Mouse (Mus musculus): ENCODE measurements around the gene Fhl2.
"Not testable (repeated sequence)": the region's sequence is repeated elsewhere in the genome, so short reads cannot be mapped to it uniquely, and the experiment has no call there.

The Fhl2 gene

DNA sequence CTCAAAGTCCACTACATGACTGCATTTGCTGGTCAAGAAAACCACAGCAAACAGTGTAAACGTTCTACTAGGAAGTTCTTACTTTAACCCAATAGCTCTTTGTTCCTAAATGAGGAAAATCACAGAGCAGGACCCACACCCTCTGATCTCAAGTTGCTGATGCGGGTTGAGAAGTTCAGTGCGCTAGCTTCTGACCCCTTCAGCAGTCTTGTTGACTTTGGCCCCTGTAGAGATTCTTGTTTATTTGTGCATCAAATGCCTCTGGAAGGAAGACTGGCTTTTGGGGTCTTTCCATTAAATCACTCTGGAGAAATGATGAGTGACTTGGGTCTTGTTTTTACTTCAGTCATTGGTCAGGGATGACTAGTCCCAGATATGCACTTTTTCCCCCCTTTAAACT, 46.6 kb downstream of the Fhl2 start:
- DNase-seq (ENCODE audit: low spot score): no peak

- no peak for DNase-seq (ENCODE audit: low spot score)
These were observed 49.3 kb downstream of the Fhl2 start for GRCm38 (mm10) chr1:43147474-43147873.

- DNase-seq (ENCODE audit: low spot score): no peak
These were observed 51.4 kb downstream of the Fhl2 start for GRCm38 (mm10) chr1:43145388-43145787.

- DNase-seq (ENCODE audit: low spot score): no peak
These were observed 52.4 kb downstream of the Fhl2 start for GRCm38 (mm10) chr1:43144338-43144906.

GRCm38 (mm10) chr1:43143791-43144190, 53.0 kb downstream of the Fhl2 start:
- DNase-seq (ENCODE audit: low spot score): no peak

- no peak for DNase-seq (ENCODE audit: low spot score)
These were observed 53.5 kb downstream of the Fhl2 start for GRCm38 (mm10) chr1:43143284-43143683.

DNA sequence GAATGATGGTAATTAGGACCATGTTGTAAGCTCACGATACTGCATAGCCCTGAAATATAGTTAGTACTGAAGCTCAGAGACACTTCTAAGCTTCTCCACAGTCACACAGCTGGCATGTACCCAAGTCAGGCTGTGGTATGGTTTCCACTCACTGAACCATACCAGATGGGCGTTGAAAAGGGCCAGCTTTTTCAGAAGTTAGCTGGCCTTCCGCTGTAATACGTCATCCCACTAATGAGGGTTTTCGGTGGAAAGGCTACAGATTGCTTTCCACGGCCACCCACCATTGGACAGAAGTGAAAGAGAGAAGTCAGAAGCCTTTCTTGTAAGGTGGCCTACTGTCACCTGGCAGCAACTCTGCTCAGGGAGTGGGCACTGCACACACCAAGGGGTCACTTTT, 53.9 kb downstream of the Fhl2 start:
- DNase-seq (ENCODE audit: low spot score): no peak

- no peak for DNase-seq (ENCODE audit: low spot score)
These were observed 55.2 kb downstream of the Fhl2 start for GRCm38 (mm10) chr1:43141555-43141961.

GRCm38 (mm10) chr1:43139587-43140266, 57.1 kb downstream of the Fhl2 start:
- peak; percentile 80 for DNase-seq (ENCODE audit: low spot score)

- DNase-seq (ENCODE audit: low spot score): no peak
These were observed 58.4 kb downstream of the Fhl2 start for GRCm38 (mm10) chr1:43138268-43138812.

DNA sequence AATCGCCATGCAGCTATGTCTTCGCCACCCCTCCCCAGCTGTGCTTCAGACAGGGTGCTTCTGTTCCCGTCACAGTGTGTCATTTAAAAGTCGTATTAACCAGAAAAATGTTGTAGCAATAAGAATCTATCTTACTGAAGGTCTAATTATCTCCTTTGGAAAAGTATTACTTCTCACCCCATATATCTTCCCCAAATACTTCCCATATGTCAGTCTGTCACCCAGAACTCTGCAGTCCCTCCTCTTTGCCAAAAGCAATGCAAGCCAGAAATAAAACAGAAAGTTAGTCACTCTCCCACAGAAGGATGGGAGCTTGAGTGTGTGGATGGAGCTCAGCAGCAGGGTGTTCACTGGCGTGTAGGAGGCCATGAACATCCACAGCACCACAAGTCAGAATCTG, 59.5 kb downstream of the Fhl2 start:
- no peak for DNase-seq (ENCODE audit: low spot score)

DNA sequence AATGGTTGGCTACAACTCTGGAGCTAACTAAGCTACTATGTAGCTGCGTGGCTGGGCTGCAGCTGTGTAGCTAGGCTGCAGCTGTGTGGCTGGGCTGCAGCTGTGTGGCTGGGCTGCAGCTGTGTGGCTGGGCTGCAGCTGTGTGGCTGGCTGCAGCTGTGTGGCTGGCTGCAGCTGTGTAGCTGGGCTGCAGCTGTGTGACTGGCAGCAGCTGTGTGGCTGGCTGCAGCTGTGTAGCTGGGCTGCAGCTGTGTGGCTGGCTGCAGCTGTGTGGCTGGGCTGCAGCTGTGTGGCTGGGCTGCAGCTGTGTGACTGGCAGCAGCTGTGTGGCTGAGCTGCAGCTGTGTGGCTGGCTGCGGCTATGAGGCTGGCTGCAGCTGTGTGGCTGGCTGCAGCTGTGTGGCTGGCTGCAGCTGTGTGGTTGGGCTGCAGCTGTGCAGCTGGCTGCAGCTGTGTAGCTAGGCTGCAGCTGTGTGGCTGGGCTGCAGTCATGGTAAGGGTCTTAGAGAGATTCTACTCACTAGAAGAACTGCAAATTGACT, 60.2 kb downstream of the Fhl2 start:
- not testable (repeated sequence) for DNase-seq (ENCODE audit: low spot score)

DNA sequence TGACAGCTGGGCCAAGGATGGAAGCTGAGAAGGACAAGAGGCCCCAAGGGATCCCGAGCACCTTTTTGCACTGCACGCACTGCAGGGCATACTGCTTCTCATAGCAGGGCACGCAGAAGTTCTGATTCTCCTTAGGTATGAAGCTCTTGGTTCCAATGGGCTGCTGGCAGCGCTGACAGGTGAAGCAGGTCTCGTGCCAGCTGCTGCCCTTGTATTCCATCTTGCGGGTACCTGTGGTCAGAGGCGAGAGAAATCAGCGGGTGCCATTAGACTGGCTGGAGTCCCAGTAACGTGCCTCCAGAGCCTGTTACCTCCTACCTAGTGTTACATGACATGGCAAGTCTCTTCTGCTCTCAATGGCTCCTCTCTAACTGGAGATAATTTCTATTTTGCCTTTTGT, 65.2 kb downstream of the Fhl2 start:
- no peak for DNase-seq (ENCODE audit: low spot score)

- DNase-seq (ENCODE audit: low spot score): no peak
These were observed 66.4 kb downstream of the Fhl2 start for GRCm38 (mm10) chr1:43130219-43130981.

DNA sequence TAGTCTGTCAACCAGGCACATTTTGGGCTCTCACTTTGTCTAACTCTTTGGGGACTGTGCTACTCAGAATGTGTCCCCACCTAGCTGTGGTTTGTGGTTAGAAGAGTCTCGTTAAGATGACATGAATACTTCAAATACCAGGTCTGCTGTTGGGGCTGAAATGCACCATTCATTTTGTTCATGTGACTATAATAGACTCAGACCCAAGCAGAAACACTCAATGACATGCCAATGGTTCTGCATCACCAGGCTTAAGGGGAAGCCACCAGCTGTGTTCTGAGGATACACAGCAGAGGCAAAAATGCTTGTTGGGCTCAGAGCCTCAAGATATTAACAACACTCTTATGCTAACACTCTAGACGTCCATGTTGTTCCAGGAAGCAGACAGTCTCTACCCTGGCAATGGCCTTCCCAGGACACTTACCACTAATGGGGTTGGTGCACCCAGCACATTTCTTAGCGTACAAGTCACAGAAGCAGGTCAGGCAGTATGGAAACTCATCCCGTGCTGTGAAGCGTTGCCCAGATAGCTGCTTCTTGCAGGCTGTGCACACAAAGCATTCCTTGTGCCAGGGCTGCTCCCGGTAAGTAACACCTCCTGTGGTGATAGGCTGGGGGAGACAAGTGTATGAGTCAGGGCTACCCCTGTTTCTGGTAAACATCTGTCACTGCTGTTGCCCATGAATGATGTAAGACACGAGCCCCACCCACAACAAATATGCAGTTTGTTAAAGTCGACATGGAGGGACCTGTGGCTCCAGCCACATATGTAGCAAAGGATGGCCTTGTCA, 68.8 kb downstream of the Fhl2 start:
- no peak for DNase-seq (ENCODE audit: low spot score)

GRCm38 (mm10) chr1:43127196-43127595, 69.6 kb downstream of the Fhl2 start:
- no peak for DNase-seq (ENCODE audit: low spot score)

- DNase-seq (ENCODE audit: low spot score): no peak
These were observed 72.1 kb downstream of the Fhl2 start for GRCm38 (mm10) chr1:43124726-43125125.

DNA sequence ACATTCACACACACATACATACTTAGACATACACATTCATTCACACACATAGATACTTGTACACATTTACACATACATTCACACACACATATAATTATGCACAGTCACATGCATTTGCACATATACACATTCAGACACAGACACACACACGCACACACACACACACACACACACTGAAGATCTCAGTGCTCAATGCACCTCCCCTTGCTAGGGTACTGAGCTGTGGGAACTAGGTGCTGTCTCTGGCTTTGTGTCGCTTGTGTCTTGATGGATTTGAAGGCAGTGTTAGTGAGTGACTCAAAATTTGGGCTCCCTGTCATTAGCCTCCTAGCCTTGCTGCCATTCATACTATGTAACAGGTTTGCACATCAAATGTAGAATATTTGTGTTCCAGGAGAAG, 74.2 kb downstream of the Fhl2 start:
- no peak for DNase-seq (ENCODE audit: low spot score)

- no peak for DNase-seq (ENCODE audit: low spot score)
These were observed 75.8 kb downstream of the Fhl2 start for GRCm38 (mm10) chr1:43120950-43121349.

DNA sequence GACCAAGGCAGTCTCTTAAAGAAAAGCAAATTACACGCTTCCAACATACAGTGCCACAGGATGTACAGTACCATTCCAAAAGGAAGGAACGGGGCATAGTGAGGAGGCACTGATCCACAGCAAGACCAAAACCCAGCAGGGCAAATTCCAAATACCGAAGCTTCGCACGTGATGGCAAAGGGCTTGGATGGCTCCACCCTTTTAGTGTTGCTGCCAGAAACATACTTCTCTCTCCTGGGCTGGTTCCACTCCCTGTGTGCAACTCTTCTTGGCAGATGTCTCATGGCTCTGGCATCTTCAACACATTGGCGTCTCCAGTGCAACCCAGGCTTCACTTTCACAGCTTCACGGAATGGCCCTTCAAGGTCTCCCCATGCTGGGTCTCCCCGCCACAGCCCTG, 79.3 kb downstream of the Fhl2 start:
- DNase-seq (ENCODE audit: low spot score): no peak

GRCm38 (mm10) chr1:43112882-43113281, 83.9 kb downstream of the Fhl2 start:
- peak; percentile 40 for DNase-seq (ENCODE audit: low spot score)

DNA sequence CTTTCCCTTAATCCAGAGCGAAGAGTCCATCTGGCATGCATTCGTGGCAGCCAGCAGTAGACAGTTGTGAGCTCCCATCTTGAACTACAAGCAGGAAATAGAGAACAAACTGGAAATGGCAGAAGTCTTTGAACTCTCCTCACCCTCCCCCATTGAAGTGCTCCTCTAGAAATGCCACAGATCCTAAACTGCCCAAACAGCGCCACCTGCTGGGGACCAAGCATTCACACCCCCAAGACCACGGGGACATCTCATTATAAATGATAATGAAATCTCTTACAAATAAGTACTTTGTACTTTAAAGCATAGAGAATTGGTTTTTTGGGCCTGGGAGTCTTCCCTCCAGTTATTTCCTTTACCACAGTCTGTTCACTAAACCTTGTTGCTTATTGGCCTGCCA, 86.2 kb downstream of the Fhl2 start:
- peak; percentile 51 for DNase-seq (ENCODE audit: low spot score)
